Mouse (Mus musculus): ENCODE measurements around the gene Sp4. TPM values are rescaled to one million over a fixed set of nuclear protein-coding genes. Genes with fewer than 3 reads are reported as not detected.

The Sp4 gene
- 20.1 TPM for polyA plus RNA-seq (2017; shearing (Covaris generic))

DNA sequence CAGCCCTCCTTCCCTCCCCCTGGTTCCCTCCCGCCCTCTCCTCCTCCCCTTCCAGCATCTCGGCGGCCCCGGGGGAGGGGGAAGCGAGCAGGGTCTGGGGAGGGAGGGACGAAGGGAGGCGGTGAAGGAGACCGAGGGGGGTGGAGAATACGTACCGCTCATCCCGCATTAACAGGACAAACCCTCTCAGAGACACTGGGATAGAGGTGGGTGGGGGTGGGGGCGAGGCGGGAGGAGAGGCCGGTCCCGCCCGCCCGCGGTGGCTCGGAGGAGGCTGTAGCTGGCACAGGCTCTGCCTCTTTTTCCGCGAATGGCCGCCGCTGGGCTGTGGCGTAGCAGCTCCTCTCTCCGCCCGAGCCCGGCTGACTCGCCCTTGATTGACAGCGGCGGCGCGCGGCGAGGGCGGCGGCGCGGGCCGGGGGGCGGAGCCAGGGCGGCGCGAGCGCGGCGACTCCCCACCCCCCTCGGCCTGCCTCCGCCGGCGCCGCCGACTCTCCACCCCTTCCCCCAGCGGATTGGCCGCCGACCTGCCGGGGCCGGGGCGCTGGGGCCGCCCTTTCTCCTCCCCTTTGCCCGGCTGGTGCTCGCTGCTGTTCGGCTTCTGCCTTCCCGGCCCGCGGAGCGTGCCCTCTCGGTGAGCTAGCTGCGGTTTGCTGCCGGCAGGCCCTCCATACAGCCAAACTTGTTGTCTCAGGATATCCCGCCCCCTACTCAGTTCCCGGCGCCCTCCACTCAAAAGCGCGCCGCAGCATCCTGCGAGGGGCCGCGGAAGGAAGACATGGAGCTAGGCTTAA lies at the start of gene Sp4:
Sp4 (minus strand) TSS at position 369 of the 794 bp plus-strand sequence.

DNA sequence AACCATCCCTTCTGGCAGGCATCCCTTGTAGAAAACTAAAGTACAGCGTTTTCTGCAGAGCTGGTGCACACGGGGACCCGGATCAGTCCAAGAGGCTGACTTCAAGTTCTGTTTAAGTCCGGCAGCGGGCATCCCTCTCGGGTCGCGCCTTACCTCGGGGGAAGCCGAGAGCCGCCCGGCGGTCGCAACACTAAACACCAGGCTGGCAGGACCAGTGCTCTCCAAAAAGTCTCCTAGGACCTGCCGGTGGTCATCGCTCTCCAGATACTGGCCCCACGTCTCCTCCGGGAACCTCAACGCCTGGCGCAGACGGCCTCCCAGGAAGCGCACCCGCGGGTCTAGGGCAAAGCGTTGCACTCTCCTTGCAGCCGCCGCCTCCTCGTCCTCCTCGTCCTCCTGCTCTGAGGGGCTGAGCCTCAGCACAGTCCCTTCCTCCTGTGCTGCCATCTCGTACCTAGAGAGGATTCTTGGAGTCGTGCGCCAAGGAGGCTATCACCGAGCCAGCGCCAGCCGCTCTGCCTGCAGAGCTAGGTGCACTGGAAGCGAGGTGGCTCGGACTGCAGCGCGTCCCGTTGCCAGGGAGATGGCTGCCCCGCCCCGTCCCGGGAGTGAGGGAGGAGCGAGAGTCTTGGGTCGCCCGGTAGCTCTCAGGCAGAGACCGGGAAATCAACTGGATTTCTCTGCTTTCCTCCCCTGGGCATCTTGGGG lies 102.7 kb downstream of the Sp4 start, which contains the start of gene Dnah11:
Dnah11 (minus strand) TSS at position 658 of the 708 bp plus-strand sequence.

Other genes with a start within 250 kb of the Sp4 start
- gene Dnah11, start 102.4 kb downstream of the Sp4 start, polyA plus RNA-seq (2017; shearing (Covaris generic)) = 0.18 TPM

Data from CD4-positive, CD25-positive, alpha-beta regulatory T cell (primary cell).